Mouse (Mus musculus) small intestine, adult 10 weeks (tissue): ENCODE data around the gene F10. TPM values are rescaled to one million over a fixed set of nuclear protein-coding genes. Genes with fewer than 3 reads are reported as not detected.

Experiments used
- polyA plus RNA-seq: library from polyadenylated mRNA; stranded (reverse); fragments of 350-450 nt; fragmentation: Illumina TruSeq; extraction: RNeasy Lipid Tissue Mini Kit (QIAGEN cat#74804); gene quantifications from one replicate; pipeline ENCODE4 v1.2.3, GENCODE M21; 2014; ENCODE audit warnings: low replicate concordance

The F10 gene
- polyA plus RNA-seq, result not detected

DNA sequence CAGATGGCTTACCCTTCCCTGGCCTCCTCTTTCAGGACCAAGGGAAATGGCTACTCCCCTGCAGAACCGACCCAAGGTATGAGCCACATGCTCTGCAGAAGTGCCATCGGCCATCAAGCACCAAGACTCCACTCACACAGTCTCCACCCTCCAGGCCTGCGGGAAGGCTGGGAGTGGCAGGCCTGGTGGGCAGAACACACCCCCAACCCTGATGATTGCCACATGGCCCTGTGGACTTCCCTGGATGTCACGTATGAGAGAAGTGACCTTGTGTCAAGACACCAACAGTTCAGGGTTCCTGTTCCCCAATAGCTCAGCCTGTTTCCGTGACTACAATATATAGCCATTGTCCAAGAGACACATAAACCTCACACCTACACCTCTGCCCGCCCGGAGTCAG, at the start of gene F10:
TSS of gene F10 (plus strand) at position 294 of the 400 bp plus-strand sequence.

GRCm38 (mm10) chr8:13025487-13026224, 11.5 kb upstream of the F10 start, which contains the start of gene F7:
Gene F7 (plus strand): TSS chr8:13026034.

GRCm38 (mm10) chr8:13060441-13061150, 23.5 kb downstream of the F10 start, which contains the start of gene Proz:
Gene Proz (plus strand): TSS chr8:13060914.

GRCm38 (mm10) chr8:13105087-13105881, 68.2 kb downstream of the F10 start, which contains the start of the genes Pcid2 and Cul4a:
Gene Pcid2 (minus strand): TSS chr8:13105459.
Gene Cul4a (plus strand): TSS chr8:13105621.

Other genes starting within 250 kb of the F10 start
- gene Mcf2l, start 163.5 kb upstream of the F10 start, polyA plus RNA-seq, result 6.4 TPM
- gene F7, start 11.3 kb upstream of the F10 start, polyA plus RNA-seq, result not detected
- 15.7 TPM for gene Proz, start 23.6 kb downstream of the F10 start, polyA plus RNA-seq
- 5.4 TPM for gene Pcid2, start 68.2 kb downstream of the F10 start, polyA plus RNA-seq
- 72.9 TPM for gene Cul4a, start 68.3 kb downstream of the F10 start, polyA plus RNA-seq
- 557 TPM for gene Lamp1, start 121.9 kb downstream of the F10 start, polyA plus RNA-seq
- gene Grtp1, start 163.3 kb downstream of the F10 start, polyA plus RNA-seq, result 34.4 TPM
- not detected for gene Adprhl1, start 216.9 kb downstream of the F10 start, polyA plus RNA-seq